Mouse (Mus musculus) kidney, adult 2 months (tissue): ENCODE measurements at regions not wholly inside any gene's neighbourhood (a gene's known extent, or its start where the extent isn't known, plus 50 kb on each side); places are given as distances from the start of the nearest gene placed in this dataset.

Experiments used
- DNase-seq: peaks from one replicate; pipeline ENCODE4 v3.0.0; 2021
- H3K27ac ChIP-seq: fragments of 200-500 bp; 2 replicates; pipeline ENCODE4 v1.5.1; 2012; ENCODE audit warnings: low read depth, low read length, control low read depth, inconsistent platforms; ENCODE audit not compliant: insufficient read depth
- H3K27me3 ChIP-seq: fragments of 200-500 bp; replicated peaks from 2 replicates; pipeline ENCODE4 v1.6.1; 2012; ENCODE audit warnings: mild to moderate bottlenecking, moderate library complexity, low read length, inconsistent platforms; ENCODE audit not compliant: control insufficient read depth, insufficient read depth
- H3K36me3 ChIP-seq: fragments of 200-500 bp; 2 replicates; pipeline ENCODE4 v1.6.1; 2012; ENCODE audit warnings: mild to moderate bottlenecking, moderate library complexity, low read length, inconsistent platforms; ENCODE audit not compliant: control insufficient read depth, insufficient read depth
- H3K4me1 ChIP-seq: fragments of 200-500 bp; 2 replicates; pipeline ENCODE4 v1.6.1; 2011; ENCODE audit warnings: low read length; ENCODE audit not compliant: control insufficient read depth, insufficient read depth
- H3K4me3 ChIP-seq: fragments of 200-500 bp; 2 replicates; pipeline ENCODE4 v1.5.1; 2011; ENCODE audit warnings: mild to moderate bottlenecking, low read depth, low read length, control low read depth; ENCODE audit not compliant: insufficient read depth
- CTCF ChIP-seq: fragments of 200-500 bp; conservative IDR thresholded peaks from 2 replicates; pipeline ENCODE4 v1.5.1; 2011; ENCODE audit warnings: low read depth, mild to moderate bottlenecking, control low read depth, low read length, moderate library complexity, mixed read lengths; ENCODE audit not compliant: insufficient read depth, insufficient read length
- POLR2A ChIP-seq: fragments of 200-500 bp; IDR thresholded peaks from one replicate; pipeline ENCODE4 v1.6.1; 2011; ENCODE audit warnings: low read depth, low read length, control low read depth
- WGBS: fragments of 180-500 bp; shearing (Covaris S2); methylation state at CpG from one replicate; pipeline ENCODE4 v1.1.7; 2018; 5-methylcytosine and 5-hydroxymethylcytosine counted together

DNA sequence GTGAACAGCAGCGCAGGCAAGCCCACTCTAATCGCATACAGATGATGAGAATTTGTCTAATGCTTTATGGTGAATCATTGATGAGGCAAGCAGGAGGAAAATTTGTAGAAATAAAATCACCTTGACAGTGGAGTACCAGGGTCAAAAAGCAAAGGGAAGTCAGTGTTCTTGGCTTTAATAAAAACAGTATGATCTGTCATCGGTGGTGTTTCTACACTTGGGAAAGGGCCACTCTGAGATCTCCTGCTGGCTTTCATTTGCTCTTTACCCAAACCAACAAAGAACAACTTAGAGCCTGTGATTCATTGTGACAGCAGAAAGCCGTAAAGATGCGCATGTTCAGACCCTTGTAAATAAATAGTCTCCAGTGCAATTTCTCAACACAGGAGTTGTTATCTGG is 261.1 kb upstream of the Pitx2 start:
- TF ChIP-seq POLR2A: no peak
- TF ChIP-seq CTCF: no peak
- no peaks in the 10 kb centered on the region for H3K27me3 ChIP-seq
- H3K36me3 ChIP-seq: no peaks in the 10 kb centered on the region
- 70% methylated on average over 5 of the region's 5 CpGs for WGBS
- H3K4me3 ChIP-seq: no peak overlapping the region
- H3K27ac ChIP-seq: no peak overlapping the region
- no peak for DNase-seq
- no peaks in the 10 kb centered on the region for H3K4me1 ChIP-seq

GRCm38 (mm10) chr3:128941156-128941555 is 258.5 kb upstream of the Pitx2 start:
- no peak for TF ChIP-seq POLR2A
- no peak for TF ChIP-seq CTCF
- 58% methylated on average over 2 of the region's 2 CpGs for whole genome bisulfite sequencing

GRCm38 (mm10) chr3:128944631-128945030 is 255.0 kb upstream of the Pitx2 start:
- H3K4me1 ChIP-seq: no peaks in the 10 kb centered on the region
- TF ChIP-seq POLR2A: no peak
- TF ChIP-seq CTCF: no peak
- 54% methylated on average over 6 of the region's 6 CpGs for WGBS

More at GRCm38 (mm10) chr3:128941156-128941555, 258.5 kb upstream of the Pitx2 start:
- DNase-seq: peak; percentile 66
- no peaks in the 10 kb centered on the region for H3K27me3 ChIP-seq
- H3K27ac ChIP-seq: no peak overlapping the region
- no peak overlapping the region for H3K4me3 ChIP-seq
- no peaks in the 10 kb centered on the region for H3K4me1 ChIP-seq
- no peaks in the 10 kb centered on the region for H3K36me3 ChIP-seq

DNA sequence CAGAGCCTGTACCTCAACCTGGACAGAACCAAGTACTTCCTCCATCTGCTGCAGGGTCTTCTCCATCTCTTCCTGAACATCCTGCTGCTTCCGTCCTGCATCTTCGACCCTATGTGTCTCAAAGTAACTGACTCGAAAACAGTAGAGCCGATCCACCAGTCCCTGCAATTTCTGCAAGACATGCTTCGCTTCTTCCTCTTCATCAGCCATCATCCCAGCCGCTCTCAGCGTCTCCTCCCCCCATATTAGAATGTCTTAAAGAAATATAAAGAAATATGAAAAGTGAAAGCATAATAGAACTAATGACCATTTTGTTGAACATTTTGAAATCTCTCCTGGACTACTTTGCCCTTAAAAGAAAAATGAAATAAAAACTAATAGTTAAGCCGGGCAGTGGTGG is 244.8 kb upstream of the Pitx2 start:
- 87% methylated on average over 8 of the region's 8 CpGs for WGBS
- Histone ChIP-seq H3K27me3 (no peaks in the 10 kb centered on the region), H3K27ac (no peak overlapping the region), H3K4me3 (no peak overlapping the region), H3K36me3 (no peaks in the 10 kb centered on the region), H3K4me1 (no peaks in the 10 kb centered on the region)
- DNase-seq: no peak
- TF ChIP-seq CTCF (no peak), POLR2A (no peak)

More at GRCm38 (mm10) chr3:128944631-128945030, 255.0 kb upstream of the Pitx2 start:
- Histone ChIP-seq H3K36me3 (no peaks in the 10 kb centered on the region), H3K4me3 (no peak overlapping the region), H3K27me3 (no peaks in the 10 kb centered on the region), H3K27ac (no peak overlapping the region)
- DNase-seq: no peak

- DNase-seq: no peak
- H3K4me1 ChIP-seq: no peaks in the 10 kb centered on the region
- H3K36me3 ChIP-seq: no peaks in the 10 kb centered on the region
- 75% methylated on average over 5 of the region's 5 CpGs for WGBS
- TF ChIP-seq POLR2A: no peak
- TF ChIP-seq CTCF: no peak
- H3K27me3 ChIP-seq: no peaks in the 10 kb centered on the region; the same call in 1 of the 2 replicates
- H3K4me3 ChIP-seq: no peak overlapping the region
- no peak overlapping the region for H3K27ac ChIP-seq
These were observed 222.9 kb upstream of the Pitx2 start for GRCm38 (mm10) chr3:128976752-128977151.

GRCm38 (mm10) chr3:128990183-128990912 is 209.3 kb upstream of the Pitx2 start:
- no peak for DNase-seq
- Histone ChIP-seq H3K27me3 (no peaks in the 10 kb centered on the region), H3K4me3 (no peak overlapping the region), H3K27ac (no peak overlapping the region), H3K36me3 (no peaks in the 10 kb centered on the region), H3K4me1 (no peaks in the 10 kb centered on the region)
- TF ChIP-seq POLR2A (no peak), CTCF (no peak)
- whole genome bisulfite sequencing: 41% methylated on average over 17 of the region's 17 CpGs

DNA sequence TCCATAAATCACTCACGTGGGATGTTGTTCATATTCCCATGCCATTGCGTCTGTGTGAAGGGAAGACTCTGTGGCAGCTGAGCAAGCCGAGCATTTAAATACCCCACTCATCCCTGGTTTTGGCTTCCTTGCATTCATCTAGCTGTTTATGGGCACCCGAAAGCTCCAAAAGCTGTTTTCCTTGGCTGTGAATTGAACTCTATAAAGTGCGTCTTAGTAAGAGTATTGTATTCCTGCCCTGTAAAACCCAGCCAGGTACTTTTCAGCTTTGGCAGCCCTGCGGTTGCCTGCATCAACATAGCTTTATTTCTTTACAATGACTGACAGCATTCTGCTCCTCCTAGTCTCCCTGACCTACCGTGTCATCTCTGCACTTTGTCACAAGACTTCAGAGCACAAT is 196.8 kb upstream of the Pitx2 start:
- H3K27me3 ChIP-seq: no peaks in the 10 kb centered on the region
- H3K4me3 ChIP-seq: no peak overlapping the region
- TF ChIP-seq POLR2A (no peak), CTCF (no peak)
- no peak for DNase-seq
- no peaks in the 10 kb centered on the region for H3K36me3 ChIP-seq
- H3K27ac ChIP-seq: no peak overlapping the region
- 55% methylated on average over 7 of the region's 7 CpGs for WGBS
- no peaks in the 10 kb centered on the region for H3K4me1 ChIP-seq
